Mouse (Mus musculus) thymus, adult 18-20 months (tissue): ENCODE results near the gene Slc22a15.
"Not testable (repeated sequence)": the region's sequence is repeated elsewhere in the genome, so short reads cannot be mapped to it uniquely, and the experiment has no call there.

Experiments
- DNase-seq, 2 experiments: peaks; one replicate each; pipeline ENCODE4 v3.0.0; 2022; ENCODE audit warnings: mixed read lengths in 2 of 2

Slc22a15 gene

GRCm38 (mm10) chr3:101861856-101862255 is 62.4 kb downstream of the Slc22a15 start:
- DNase-seq = no peak

GRCm38 (mm10) chr3:101860151-101860550 is 64.1 kb downstream of the Slc22a15 start:
- no peak for DNase-seq

- no peak for DNase-seq
These were observed 64.5 kb downstream of the Slc22a15 start for GRCm38 (mm10) chr3:101859740-101860139.

DNA sequence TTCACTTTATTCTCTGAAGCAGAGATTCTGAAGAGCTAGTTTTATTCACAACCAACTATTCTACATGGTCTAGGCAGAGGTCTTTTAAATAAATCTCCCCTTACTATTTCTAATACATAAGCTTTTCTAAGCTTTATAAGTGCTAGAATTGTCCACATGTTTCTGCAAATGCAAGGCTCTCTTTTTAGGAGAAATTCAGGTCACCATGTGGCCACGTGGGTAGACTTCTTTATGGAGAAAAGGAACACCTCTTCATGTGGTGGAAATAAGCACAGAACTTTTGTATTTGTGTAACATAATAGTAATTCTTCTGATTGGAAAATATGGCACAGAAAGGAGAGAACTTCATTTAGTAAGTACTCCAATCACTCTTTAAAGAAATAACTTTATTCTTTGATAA is 70.2 kb downstream of the Slc22a15 start:
- DNase-seq = no peak

- DNase-seq = no peak
These were observed 72.9 kb downstream of the Slc22a15 start for GRCm38 (mm10) chr3:101851363-101851762.

DNA sequence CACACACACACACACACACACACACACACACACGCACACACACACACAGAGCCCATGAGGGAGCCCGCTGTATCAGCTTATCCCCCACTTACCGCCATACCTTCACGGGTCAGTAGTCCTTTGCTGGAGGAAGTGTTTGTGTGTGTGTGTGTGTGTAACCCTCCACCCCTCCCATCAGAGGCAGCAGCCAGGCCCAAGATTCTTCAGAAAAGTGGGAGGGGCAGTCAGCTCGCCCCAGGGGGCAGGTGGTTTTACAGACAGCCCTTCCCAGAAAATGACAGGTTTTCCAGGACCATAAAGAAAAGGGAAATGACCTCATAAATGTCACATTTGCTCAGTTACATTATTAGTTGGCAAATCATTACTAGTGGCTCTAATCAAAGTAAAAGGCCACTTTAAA is 75.4 kb downstream of the Slc22a15 start, which contains the start of gene Mab21l3:
Gene Mab21l3 (minus strand): TSS at position 144 of the 400 bp plus-strand sequence.
- DNase-seq = no peak

- DNase-seq = no peak
These were observed 78.2 kb downstream of the Slc22a15 start for GRCm38 (mm10) chr3:101846096-101846495.

DNA sequence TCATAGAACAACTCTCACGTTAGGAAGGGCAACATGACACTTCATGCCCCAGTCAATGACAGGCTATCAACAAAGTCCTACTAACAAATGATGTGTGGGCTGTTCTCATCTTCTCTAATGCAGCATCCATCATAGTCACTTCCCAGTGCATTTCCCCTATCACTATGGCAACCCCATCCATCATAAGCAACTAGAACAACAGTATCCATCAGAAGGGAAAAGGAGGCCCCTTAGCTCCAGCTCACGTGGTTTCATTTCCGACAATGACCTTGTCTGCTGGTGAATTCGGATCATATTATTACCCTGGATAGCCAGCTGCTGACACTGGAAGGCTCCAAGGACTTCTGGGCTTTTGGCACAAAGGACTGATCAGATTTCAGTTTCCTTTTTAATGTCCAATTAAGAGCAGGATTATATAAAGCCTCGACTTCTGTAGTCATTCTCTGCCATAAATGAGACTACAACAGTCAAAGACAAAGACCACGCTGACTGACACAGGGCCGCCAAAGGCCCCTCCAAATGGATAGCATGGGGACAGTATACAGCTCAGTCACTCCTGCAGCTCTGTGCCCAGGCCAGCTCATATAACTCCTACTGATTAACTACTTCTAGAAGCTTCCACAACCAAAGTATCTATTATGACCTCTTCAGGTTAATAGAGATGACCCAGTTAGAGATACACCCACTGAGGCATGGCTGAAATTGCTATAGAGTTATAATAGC is 81.7 kb downstream of the Slc22a15 start:
- no peak for DNase-seq

DNA sequence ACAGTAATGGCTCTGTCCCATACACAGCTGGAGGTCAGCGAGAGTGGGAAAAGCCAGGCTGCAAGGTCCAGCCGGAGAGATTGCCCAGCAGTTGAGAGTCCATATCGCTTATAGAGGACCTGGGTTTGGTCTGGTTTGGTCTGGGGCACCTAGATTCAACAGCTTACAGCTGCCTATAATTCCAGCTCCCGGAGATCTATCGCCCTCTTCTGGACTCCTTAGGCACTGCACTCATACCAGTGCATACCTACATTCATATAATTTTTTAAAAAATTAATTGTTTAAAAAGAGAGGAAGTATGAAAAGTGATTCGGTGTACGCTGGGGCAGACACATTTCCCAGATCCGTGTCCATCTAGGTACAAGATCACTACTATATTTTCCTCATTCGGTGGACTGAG is 84.9 kb downstream of the Slc22a15 start:
- no peak for DNase-seq

GRCm38 (mm10) chr3:101836971-101837370 is 87.3 kb downstream of the Slc22a15 start:
- DNase-seq = no peak

GRCm38 (mm10) chr3:101836532-101836931 is 87.7 kb downstream of the Slc22a15 start:
- DNase-seq = no peak

GRCm38 (mm10) chr3:101836045-101836444 is 88.2 kb downstream of the Slc22a15 start:
- DNase-seq = no peak

- peak; percentile 51 to 52 for DNase-seq
These were observed 92.9 kb downstream of the Slc22a15 start for GRCm38 (mm10) chr3:101831189-101831858.

- DNase-seq = no peak
These were observed 94.2 kb downstream of the Slc22a15 start for GRCm38 (mm10) chr3:101829881-101830616.

- no peak for DNase-seq
These were observed 95.7 kb downstream of the Slc22a15 start for GRCm38 (mm10) chr3:101828595-101828994.

GRCm38 (mm10) chr3:101827220-101827715 is 97.0 kb downstream of the Slc22a15 start:
- DNase-seq = peak in 1 of 2 experiments; percentile 42

GRCm38 (mm10) chr3:101824338-101824737 is 99.9 kb downstream of the Slc22a15 start:
- no peak for DNase-seq

- DNase-seq = no peak
These were observed 102.2 kb downstream of the Slc22a15 start for GRCm38 (mm10) chr3:101822052-101822451.

DNA sequence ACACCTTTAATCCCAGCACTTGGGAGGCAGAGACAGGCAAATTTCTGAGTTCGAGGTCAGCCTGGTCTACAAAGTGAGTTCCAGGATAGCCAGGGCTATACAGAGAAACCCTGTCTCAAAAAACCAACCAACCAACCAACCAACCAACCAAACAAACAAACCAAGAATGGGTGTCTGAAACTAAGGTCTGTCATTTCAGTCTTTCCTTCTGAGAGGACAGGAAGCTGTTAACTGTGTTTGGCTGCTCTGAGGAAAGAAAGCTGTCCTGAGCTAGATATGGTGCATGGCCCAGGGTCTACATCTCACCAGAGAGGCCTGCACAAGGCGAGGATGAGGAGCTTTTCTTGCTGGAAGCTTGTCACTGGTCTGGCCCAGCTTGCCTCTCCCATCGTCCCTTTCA is 103.5 kb downstream of the Slc22a15 start:
- DNase-seq = not testable (repeated sequence)

- DNase-seq = no peak
These were observed 108.2 kb downstream of the Slc22a15 start for GRCm38 (mm10) chr3:101816006-101816405.

DNA sequence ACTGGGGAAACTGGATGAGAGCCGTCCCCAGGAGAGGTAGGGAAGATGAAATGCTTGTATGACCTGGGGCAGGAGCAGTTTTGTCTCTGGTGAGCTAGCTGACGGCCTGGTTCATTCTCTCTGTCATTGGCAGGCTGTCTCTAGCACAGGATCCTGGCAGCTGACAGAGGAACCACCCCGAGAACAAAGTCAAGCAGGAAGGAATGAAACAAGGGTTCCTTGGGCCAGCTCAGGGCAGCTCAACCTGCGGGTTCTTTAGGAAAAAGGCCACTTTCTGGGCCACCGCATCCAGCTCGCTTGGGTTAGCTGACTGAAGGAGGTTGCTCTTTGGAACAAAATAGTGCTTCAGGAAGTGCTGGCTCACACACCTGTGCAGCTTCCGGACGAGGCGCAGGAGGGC is 109.5 kb downstream of the Slc22a15 start:
- DNase-seq = no peak

- DNase-seq = peak in 1 of 2 experiments; percentile 49
These were observed 111.8 kb downstream of the Slc22a15 start for GRCm38 (mm10) chr3:101812341-101812962.

DNA sequence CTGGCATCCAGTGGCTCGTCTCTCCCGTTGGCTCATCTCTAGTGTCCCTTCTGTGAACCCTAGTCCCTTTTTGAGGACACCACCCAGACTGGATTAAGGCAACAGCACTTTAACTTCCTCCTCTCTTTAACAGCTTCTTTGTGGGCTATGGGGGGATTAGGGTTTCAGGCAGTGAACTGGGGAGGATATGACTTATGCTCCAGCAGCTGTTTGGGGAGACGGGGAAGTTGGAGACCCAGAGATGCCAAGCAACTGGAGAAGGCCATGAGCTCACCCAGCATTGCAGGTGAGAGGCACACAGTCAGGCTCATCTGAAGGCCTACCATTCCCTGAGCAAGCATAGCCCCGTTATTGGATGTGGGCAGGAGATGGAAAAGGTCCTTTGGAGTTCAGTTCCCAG is 112.3 kb downstream of the Slc22a15 start:
- no peak for DNase-seq
